Mouse (Mus musculus) intestine, embryonic 14.5 days (tissue): ENCODE measurements around the gene Cdk5rap1. TPM values are rescaled to one million over a fixed set of nuclear protein-coding genes. Genes with fewer than 3 reads are reported as not detected.
A peak's percentile ranks its signal among the peaks of the same experiment; 100 is the strongest.

Experiments used
- ATAC-seq: fragments of 200-750 bp; cut with Nextera tagmentation; replicated peaks from 2 replicates; pipeline ENCODE4 v1.8.0; 2017; ENCODE audit warnings: low read depth, moderate number of reproducible peaks, moderate TSS enrichment, moderate library complexity; ENCODE audit not compliant: low FRiP score, low TSS enrichment
- DNase-seq: peaks from one replicate; pipeline ENCODE4 v3.0.0-alpha.2; 2018; ENCODE audit warnings: low spot score
- H3K27ac ChIP-seq: fragments of 300-500 bp; sonication (generic); 2 replicates; pipeline ENCODE4 v1.5.1; 2014; ENCODE audit warnings: low read depth, mild to moderate bottlenecking, control low read depth
- H3K27me3 ChIP-seq: fragments of 300-500 bp; sonication (generic); replicated peaks from 2 replicates; pipeline ENCODE4 v1.6.1; 2014; ENCODE audit warnings: low read length, control low read depth; ENCODE audit not compliant: control insufficient read depth, insufficient read depth
- H3K36me3 ChIP-seq: fragments of 300-500 bp; sonication (generic); 2 replicates; pipeline ENCODE4 v1.6.1; 2014; ENCODE audit warnings: low read length, control low read depth; ENCODE audit not compliant: control insufficient read depth, insufficient read depth
- H3K4me1 ChIP-seq: fragments of 300-500 bp; sonication (generic); replicated peaks from 2 replicates; pipeline ENCODE4 v1.6.1; 2014; ENCODE audit warnings: low read length, control low read depth, mixed read lengths; ENCODE audit not compliant: control insufficient read depth, insufficient read depth
- H3K4me2 ChIP-seq: fragments of 300-500 bp; sonication (generic); 2 replicates; pipeline ENCODE4 v1.6.1; 2014; ENCODE audit warnings: low read length
- H3K4me3 ChIP-seq: fragments of 300-500 bp; sonication (generic); 2 replicates; pipeline ENCODE4 v1.5.1; 2014; ENCODE audit warnings: low read depth, low read length, control low read depth, mixed read lengths
- H3K9ac ChIP-seq: fragments of 300-500 bp; sonication (generic); 2 replicates; pipeline ENCODE4 v1.6.1; 2014; ENCODE audit warnings: mild to moderate bottlenecking, low read length
- H3K9me3 ChIP-seq: fragments of 300-500 bp; sonication (generic); 2 replicates; pipeline ENCODE4 v1.6.1; 2016; ENCODE audit warnings: low read length, control low read depth; ENCODE audit not compliant: control insufficient read depth
- WGBS: fragments of 180-500 bp; shearing (Covaris S2); extraction: QIAGEN DNeasy Blood & Tissue Kit; methylation state at CpG from one replicate; pipeline ENCODE4 v1.1.7; 2014; 5-methylcytosine and 5-hydroxymethylcytosine counted together
- polyA plus RNA-seq: library from polyadenylated mRNA; unstranded; fragments of >200 nt; fragmentation: Nextera tagmentation; extraction: Ambion mirVana; gene quantifications from 2 replicates; pipeline ENCODE4 v1.2.1, GENCODE M21; 2014

Cdk5rap1 gene
- polyA plus RNA-seq, result 9.5 and 18.0 TPM in 2 replicates

- Histone ChIP-seq H3K27me3 (no peaks in the 10 kb centered on the region), H3K36me3 (peaks cover 12% of the 10 kb centered on the region; the same call in 1 of the 2 replicates), H3K9ac (peak within 1 kb of the TSS; percentile 96), H3K27ac (peak within 1 kb of the TSS; percentile 83), H3K4me1 (0 out of 2 replicates have a peak, but pooled peaks cover 5% of the 10 kb centered on the region), H3K9me3 (no peaks in the 10 kb centered on the region), H3K4me2 (peak within 1 kb of the TSS; percentile 81), H3K4me3 (peak within 1 kb of the TSS; percentile 96)
- ATAC-seq, result peak; percentile 16; the same call in 1 of the 2 replicates
- WGBS, result 14% methylated on average over 9 of the region's 9 CpGs
- peak; percentile 53 for DNase-seq
These were observed at the start of gene Cdk5rap1 for GRCm38 (mm10) chr2:154372842-154373500. Cdk5rap1 (minus strand) TSS chr2:154373010.

GRCm38 (mm10) chr2:154422181-154422580 lies 49.4 kb upstream of the Cdk5rap1 start:
- no peak for ATAC-seq
- no peak overlapping the region for H3K9ac ChIP-seq
- H3K4me3 ChIP-seq, result no peak overlapping the region
- DNase-seq, result no peak
- WGBS, result 81% methylated on average over 5 of the region's 5 CpGs
- H3K4me1 ChIP-seq, result peaks cover 5% of the 10 kb centered on the region; the same call in 1 of the 2 replicates
- H3K27ac ChIP-seq, result no peak overlapping the region
- H3K9me3 ChIP-seq, result 0 out of 2 replicates have a peak, but pooled peaks cover 4% of the 10 kb centered on the region
- no peak overlapping the region for H3K4me2 ChIP-seq
- H3K27me3 ChIP-seq, result no peaks in the 10 kb centered on the region
- H3K36me3 ChIP-seq, result no peaks in the 10 kb centered on the region

- WGBS, result 47% methylated on average over 7 of the region's 7 CpGs
- no peaks in the 10 kb centered on the region for H3K36me3 ChIP-seq
- no peak overlapping the region for H3K4me3 ChIP-seq
- H3K9me3 ChIP-seq, result 0 out of 2 replicates have a peak, but pooled peaks cover 4% of the 10 kb centered on the region
- H3K4me2 ChIP-seq, result no peak overlapping the region
- H3K4me1 ChIP-seq, result no peaks in the 10 kb centered on the region
- ATAC-seq (peak; percentile 53), DNase-seq (no peak)
- no peak overlapping the region for H3K9ac ChIP-seq
- H3K27me3 ChIP-seq, result no peaks in the 10 kb centered on the region
- no peak overlapping the region for H3K27ac ChIP-seq
These were observed 48.3 kb upstream of the Cdk5rap1 start for GRCm38 (mm10) chr2:154420942-154421731.

- H3K36me3 ChIP-seq, result no peaks in the 10 kb centered on the region
- DNase-seq (no peak), ATAC-seq (no peak)
- H3K9ac ChIP-seq, result no peak overlapping the region
- H3K4me1 ChIP-seq, result no peaks in the 10 kb centered on the region
- WGBS, result 81% methylated on average over 9 of the region's 9 CpGs
- no peak overlapping the region for H3K4me3 ChIP-seq
- no peak overlapping the region for H3K4me2 ChIP-seq
- no peak overlapping the region for H3K27ac ChIP-seq
- H3K9me3 ChIP-seq, result no peaks in the 10 kb centered on the region
- no peaks in the 10 kb centered on the region for H3K27me3 ChIP-seq
These were observed 47.1 kb upstream of the Cdk5rap1 start for GRCm38 (mm10) chr2:154419631-154420515.

- DNase-seq (no peak), ATAC-seq (no peak)
- no peak overlapping the region for H3K27ac ChIP-seq
- H3K36me3 ChIP-seq, result no peaks in the 10 kb centered on the region
- 90% methylated on average over 7 of the region's 7 CpGs for WGBS
- no peaks in the 10 kb centered on the region for H3K4me1 ChIP-seq
- no peak overlapping the region for H3K4me2 ChIP-seq
- H3K9ac ChIP-seq, result no peak overlapping the region
- H3K4me3 ChIP-seq, result no peak overlapping the region
- H3K9me3 ChIP-seq, result no peaks in the 10 kb centered on the region
- H3K27me3 ChIP-seq, result no peaks in the 10 kb centered on the region
These were observed 45.2 kb upstream of the Cdk5rap1 start for GRCm38 (mm10) chr2:154418001-154418400.

- Histone ChIP-seq H3K4me3 (no peak overlapping the region), H3K9me3 (no peaks in the 10 kb centered on the region), H3K36me3 (no peaks in the 10 kb centered on the region), H3K4me2 (no peak overlapping the region), H3K27ac (no peak overlapping the region), H3K9ac (no peak overlapping the region), H3K4me1 (no peaks in the 10 kb centered on the region), H3K27me3 (no peaks in the 10 kb centered on the region)
- peak; percentile 89 for DNase-seq
- 0 out of 2 replicates have a peak, but pooled peaks have one; percentile 47 for ATAC-seq
- 10% methylated on average over 3 of the region's 3 CpGs for WGBS
These were observed 44.3 kb upstream of the Cdk5rap1 start for GRCm38 (mm10) chr2:154417107-154417506.

- 0 out of 2 replicates have a peak, but pooled peaks have one; percentile 40 for ATAC-seq
- DNase-seq, result no peak
- Histone ChIP-seq H3K27ac (no peak overlapping the region), H3K9me3 (no peaks in the 10 kb centered on the region), H3K9ac (no peak overlapping the region), H3K4me2 (no peak overlapping the region), H3K27me3 (peaks cover 4% of the 10 kb centered on the region; the same call in 1 of the 2 replicates), H3K4me3 (no peak overlapping the region), H3K4me1 (no peaks in the 10 kb centered on the region), H3K36me3 (no peaks in the 10 kb centered on the region)
- 67% methylated on average over 7 of the region's 7 CpGs for WGBS
These were observed 39.3 kb upstream of the Cdk5rap1 start for GRCm38 (mm10) chr2:154412018-154412666.

GRCm38 (mm10) chr2:154410355-154410754 lies 37.5 kb upstream of the Cdk5rap1 start:
- no peak overlapping the region for H3K27ac ChIP-seq
- H3K27me3 ChIP-seq, result peaks cover 4% of the 10 kb centered on the region; the same call in 1 of the 2 replicates
- H3K9ac ChIP-seq, result no peak overlapping the region
- ATAC-seq (no peak), DNase-seq (no peak)
- H3K4me2 ChIP-seq, result no peak overlapping the region
- no peaks in the 10 kb centered on the region for H3K4me1 ChIP-seq
- H3K9me3 ChIP-seq, result no peaks in the 10 kb centered on the region
- 57% methylated on average over 2 of the region's 2 CpGs for WGBS
- no peak overlapping the region for H3K4me3 ChIP-seq
- no peaks in the 10 kb centered on the region for H3K36me3 ChIP-seq
